Mouse (Mus musculus) spleen, postnatal 36 days (tissue): Measurements from ENCODE around the gene Acsm5.
A peak's percentile ranks its signal among the peaks of the same experiment; 100 is the strongest.

Experiments used
- DNase-seq, 2 experiments: peaks; one replicate each; pipeline ENCODE4 v3.0.0; 2022; ENCODE audit warnings: low spot score in 2 of 2, mixed read lengths in 1 of 2

Gene Acsm5

GRCm38 (mm10) chr7:119519163-119519562 lies at the start of gene Acsm5:
Acsm5 (plus strand) TSS chr7:119519463.
- DNase-seq, result no peak

GRCm38 (mm10) chr7:119476500-119477389 lies 42.5 kb upstream of the Acsm5 start:
- no peak for DNase-seq

- no peak for DNase-seq
Measured at GRCm38 (mm10) chr7:119479256-119479655, 40.0 kb upstream of the Acsm5 start, which contains the start of gene Umod. Umod (minus strand) TSS chr7:119479282.

DNA sequence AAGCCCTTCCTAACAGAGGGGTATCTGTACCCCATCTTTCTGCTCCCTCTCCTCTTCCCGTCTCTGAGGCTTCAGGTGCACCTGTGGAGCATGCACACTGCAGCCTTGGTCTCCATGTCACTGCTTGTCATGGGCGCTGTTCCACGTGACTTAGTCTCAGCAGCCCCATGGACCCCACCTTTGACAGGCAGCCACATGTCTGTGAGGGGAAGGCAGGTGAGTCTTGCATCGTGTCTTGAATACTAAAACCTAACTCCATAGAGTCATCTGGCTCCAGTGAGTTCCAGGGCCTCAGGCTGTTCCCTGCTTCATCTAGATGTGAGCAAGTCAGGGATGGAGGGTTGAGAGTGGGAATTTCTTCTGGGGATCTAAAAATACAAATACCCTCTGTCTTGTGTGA lies 35.1 kb upstream of the Acsm5 start:
- DNase-seq, result no peak

GRCm38 (mm10) chr7:119486683-119487082 lies 32.6 kb upstream of the Acsm5 start:
- no peak for DNase-seq

GRCm38 (mm10) chr7:119490041-119490780 lies 29.1 kb upstream of the Acsm5 start:
- no peak for DNase-seq

- no peak for DNase-seq
Measured at GRCm38 (mm10) chr7:119511143-119511542, 8.1 kb upstream of the Acsm5 start.

DNA sequence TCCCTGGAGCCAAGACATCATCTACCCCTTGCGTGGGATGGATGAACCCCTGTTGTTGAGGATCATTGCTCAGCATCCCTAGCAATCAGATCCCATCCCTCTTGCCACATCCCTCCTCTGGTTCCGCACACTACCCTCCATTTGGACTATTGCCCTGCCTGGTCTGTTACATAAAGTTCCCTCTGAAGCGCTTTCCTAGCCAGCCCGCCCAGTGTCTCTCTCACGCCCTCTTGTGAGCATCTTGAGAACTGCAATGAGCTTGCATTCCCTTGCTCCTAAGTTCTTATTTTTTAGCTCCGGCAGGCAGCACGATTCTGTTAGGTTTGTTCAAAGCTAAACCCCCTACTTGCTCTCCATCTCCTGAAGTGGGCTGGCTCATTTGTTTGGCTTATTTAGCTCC lies 6.2 kb upstream of the Acsm5 start:
- no peak for DNase-seq

- DNase-seq, result no peak
Measured at GRCm38 (mm10) chr7:119515492-119516271, 3.6 kb upstream of the Acsm5 start.

DNA sequence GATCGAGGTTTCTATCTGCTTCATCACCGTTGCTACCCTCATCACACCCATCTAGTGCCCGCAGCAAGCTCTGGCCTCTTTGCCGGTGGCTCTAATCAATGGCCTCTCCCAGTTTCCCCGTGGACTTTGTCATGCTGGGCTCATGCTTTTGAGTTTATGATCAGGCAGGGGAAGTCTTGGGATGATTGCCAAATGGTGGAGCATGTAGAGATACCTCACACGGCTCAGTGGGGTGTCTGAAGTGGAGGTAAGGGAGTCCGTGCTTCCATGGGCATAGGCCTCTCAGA lies 3.0 kb upstream of the Acsm5 start:
- DNase-seq, result no peak

GRCm38 (mm10) chr7:119519654-119520053 lies 391 bp downstream of the Acsm5 start:
- peak in 1 of 2 experiments; percentile 3 for DNase-seq

DNA sequence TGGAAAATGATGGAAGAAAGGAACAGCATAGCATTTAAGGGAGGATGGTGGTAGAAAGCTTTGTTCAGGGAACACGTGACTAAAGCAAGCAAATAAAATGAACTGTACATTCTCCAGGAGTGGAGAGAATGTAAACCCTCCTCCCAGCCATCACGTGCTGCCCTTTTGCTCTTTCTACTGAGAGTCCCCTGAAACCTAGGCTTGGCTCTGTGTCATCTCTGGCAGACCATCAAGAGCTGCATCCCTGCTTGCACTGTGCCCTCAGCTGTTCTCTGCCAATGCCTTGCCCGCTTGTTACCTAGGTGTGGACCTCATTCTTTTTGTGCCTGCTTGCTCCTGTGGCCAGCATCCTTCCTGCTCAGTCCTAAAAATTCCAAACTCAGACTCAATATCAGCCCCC lies 2.6 kb downstream of the Acsm5 start:
- DNase-seq, result no peak

- no peak for DNase-seq
Measured at GRCm38 (mm10) chr7:119522385-119522784, 3.1 kb downstream of the Acsm5 start.

GRCm38 (mm10) chr7:119523389-119523788 lies 4.1 kb downstream of the Acsm5 start, which contains the start of gene Pdilt:
Pdilt (minus strand) TSS chr7:119523489.
- DNase-seq, result no peak

GRCm38 (mm10) chr7:119525881-119526281 lies 6.6 kb downstream of the Acsm5 start:
- no peak for DNase-seq

- DNase-seq, result no peak
Measured at GRCm38 (mm10) chr7:119526486-119526885, 7.2 kb downstream of the Acsm5 start.

DNA sequence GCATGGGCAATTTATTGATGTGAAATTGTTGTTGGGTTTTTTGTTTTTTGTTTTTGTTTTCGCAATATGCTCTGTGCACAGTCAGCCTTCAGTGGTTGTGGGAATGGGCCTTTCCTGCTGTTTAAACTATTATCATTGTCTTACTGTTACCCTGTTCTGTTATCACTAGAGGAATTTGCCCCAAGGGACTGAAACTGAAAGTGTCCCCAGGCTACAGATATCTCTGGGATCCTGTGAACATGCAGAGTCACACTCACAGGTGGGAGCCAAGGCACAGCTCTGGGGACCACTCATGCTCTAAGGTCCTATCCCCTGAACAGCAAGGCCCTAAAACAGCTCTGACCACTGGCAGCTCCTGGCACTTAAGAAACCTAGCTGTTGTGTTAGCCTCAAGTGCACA lies 7.9 kb downstream of the Acsm5 start:
- DNase-seq, result no peak

- DNase-seq, result no peak
Measured at GRCm38 (mm10) chr7:119527548-119527947, 8.3 kb downstream of the Acsm5 start.

DNA sequence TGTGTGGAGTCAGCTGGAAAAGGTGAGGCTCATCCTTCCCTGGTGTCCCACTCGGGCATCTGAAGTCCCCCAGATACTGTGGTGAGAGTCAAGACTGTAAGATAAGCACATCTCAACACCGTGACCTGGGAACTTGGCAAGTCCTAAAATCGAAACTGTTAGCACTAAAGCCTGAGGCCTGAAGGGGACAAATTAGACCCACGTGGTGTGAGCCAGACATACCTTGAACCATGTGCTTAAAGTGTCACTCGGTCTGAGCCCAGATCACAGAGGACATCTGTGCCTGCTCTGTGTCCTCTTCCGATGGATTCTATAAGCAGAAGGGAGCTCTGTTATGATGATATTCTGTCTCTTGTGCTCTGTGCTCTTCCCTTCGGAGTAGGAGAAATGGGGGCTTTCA lies 9.4 kb downstream of the Acsm5 start:
- DNase-seq, result no peak

GRCm38 (mm10) chr7:119532924-119533323 lies 13.7 kb downstream of the Acsm5 start:
- DNase-seq, result no peak

GRCm38 (mm10) chr7:119534389-119534788 lies 15.1 kb downstream of the Acsm5 start:
- no peak for DNase-seq

DNA sequence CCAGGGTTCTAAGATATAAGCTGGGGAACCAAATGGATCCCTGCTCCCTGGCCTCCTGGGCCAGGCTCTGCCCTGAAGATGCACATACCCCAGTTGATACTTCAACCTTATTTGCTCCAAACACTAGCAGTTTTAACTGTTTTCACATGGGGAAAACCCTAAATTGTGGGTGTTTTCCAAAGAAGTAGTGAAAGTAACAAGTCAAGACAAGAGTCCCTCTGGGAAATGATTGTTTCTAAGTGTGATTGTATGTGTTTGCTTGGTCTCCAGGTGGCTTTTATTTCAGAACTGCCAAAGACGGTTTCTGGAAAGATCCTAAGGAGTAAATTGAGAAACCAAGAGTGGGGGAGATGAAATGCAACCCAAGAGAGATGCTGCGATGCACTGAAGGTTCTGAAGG lies 23.2 kb downstream of the Acsm5 start:
- DNase-seq, result no peak
